Mouse (Mus musculus): Measurements from ENCODE around the gene Wdr95. TPM values are rescaled to one million over a fixed set of nuclear protein-coding genes. Genes with fewer than 3 reads are reported as not detected.

The Wdr95 gene
- polyA plus RNA-seq, 1 experiment: not detected

DNA sequence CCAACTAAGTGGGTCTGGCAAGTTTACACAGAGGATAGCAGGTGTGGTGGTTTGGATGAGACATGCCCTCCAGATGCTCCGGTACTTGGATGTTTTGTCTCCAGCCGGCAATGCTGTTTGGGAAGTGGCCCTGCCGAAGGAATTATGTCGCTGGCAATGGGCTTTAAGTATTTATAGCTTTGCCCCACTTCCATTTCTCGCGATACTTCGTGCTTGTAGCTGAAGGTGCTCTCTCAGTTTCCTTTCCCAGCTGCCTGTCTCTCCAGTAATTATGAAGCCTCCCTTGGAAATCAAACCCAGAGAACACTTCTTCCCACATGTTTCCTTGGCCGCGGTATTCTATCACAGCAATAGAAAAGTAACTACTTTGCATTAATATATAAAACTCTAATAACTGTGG lies 127.2 kb downstream of the Wdr95 start:
- Histone ChIP-seq H3K27ac (ENCODE audit: insufficient read depth, low read depth, low read length) (no peak overlapping the region), H3K4me1 (ENCODE audit: control insufficient read depth, insufficient read depth, low read length) (peaks cover 10% of the 10 kb centered on the region), H3K4me3 (ENCODE audit: insufficient read depth, low read depth, low read length) (no peak overlapping the region)
- 56% methylated on average over 9 of the region's 9 CpGs for WGBS
- TF ChIP-seq CTCF (IDR thresholded peaks at IDR 0.05; ENCODE audit: insufficient read depth, low read depth, low read length) (no peak), POLR2A (IDR thresholded peaks at IDR 0.05; ENCODE audit: insufficient read depth, low read depth, low read length) (no peak)

DNA sequence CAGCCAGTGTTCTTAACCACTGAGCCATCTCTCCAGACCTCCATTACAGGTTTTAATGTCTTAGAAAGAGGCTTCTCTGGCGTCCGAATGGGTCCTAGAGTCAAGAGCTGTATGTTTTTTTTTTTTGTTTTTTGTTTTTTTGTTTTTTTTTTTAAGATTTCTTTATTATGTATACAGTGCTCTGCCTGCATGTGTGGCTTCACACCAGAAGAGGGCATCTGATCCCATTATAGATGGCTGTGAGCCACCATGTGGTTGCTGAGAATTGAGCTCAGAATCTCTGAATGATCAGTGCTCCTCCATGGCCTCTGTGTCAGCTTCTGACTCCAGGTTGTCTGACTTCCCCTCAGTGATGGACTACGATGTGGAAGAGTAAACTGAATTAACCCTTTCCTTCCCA lies 129.5 kb downstream of the Wdr95 start:
- 64% methylated on average over 3 of the region's 3 CpGs for WGBS
- TF ChIP-seq CTCF (IDR thresholded peaks at IDR 0.05; ENCODE audit: insufficient read depth, low read depth, low read length): no peak
- TF ChIP-seq POLR2A (IDR thresholded peaks at IDR 0.05; ENCODE audit: insufficient read depth, low read depth, low read length): no peak

DNA sequence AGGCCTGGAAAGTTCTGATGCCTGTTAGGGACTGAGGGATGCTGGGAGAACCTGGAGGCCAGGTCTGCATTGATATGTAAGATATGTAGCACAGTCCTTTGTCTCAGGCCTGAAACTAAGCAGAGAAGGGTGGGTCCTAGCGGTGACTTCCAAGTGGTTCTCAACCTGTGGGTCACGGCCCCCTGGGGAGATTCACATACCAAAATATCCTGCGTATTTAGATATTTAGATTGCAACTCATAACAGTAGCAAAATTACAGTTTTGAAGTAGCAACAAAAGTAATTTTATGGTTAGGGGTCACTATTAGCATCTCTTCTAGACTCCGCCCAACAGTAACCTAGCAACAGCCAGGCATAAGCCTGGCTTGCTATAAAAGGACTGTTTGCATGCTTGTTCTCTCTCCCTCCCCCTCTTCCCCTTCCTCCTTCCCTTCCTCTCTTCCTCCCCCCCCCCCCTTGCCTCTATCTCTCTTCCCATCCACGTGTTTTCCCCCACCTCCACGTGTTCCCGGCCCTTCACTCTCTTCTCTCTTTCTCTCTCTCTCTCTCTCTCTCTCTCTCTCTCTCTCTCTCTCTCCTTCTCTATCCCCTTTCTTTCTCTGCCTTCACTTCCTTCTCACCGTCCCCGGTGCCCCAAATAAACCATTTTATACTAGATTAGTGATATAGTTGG lies 130.4 kb downstream of the Wdr95 start:
- Histone ChIP-seq H3K27ac (ENCODE audit: insufficient read depth, low read depth, low read length) (no peak overlapping the region), H3K4me3 (ENCODE audit: insufficient read depth, low read depth, low read length) (no peak overlapping the region), H3K4me1 (ENCODE audit: control insufficient read depth, insufficient read depth, low read length) (peaks cover 10% of the 10 kb centered on the region)
- TF ChIP-seq CTCF (IDR thresholded peaks at IDR 0.05; ENCODE audit: insufficient read depth, low read depth, low read length) (no peak), POLR2A (IDR thresholded peaks at IDR 0.05; ENCODE audit: insufficient read depth, low read depth, low read length) (no peak)
- WGBS: 54% methylated on average over 9 of the region's 9 CpGs

More for the DNA sequence above, 129.5 kb downstream of the Wdr95 start:
- Histone ChIP-seq H3K27ac (ENCODE audit: insufficient read depth, low read depth, low read length) (no peak overlapping the region), H3K4me3 (ENCODE audit: insufficient read depth, low read depth, low read length) (no peak overlapping the region), H3K4me1 (ENCODE audit: control insufficient read depth, insufficient read depth, low read length) (peaks cover 10% of the 10 kb centered on the region)

- 72% methylated on average over 9 of the region's 9 CpGs for WGBS
- Histone ChIP-seq H3K4me1 (ENCODE audit: control insufficient read depth, insufficient read depth, low read length) (peaks cover 10% of the 10 kb centered on the region), H3K4me3 (ENCODE audit: insufficient read depth, low read depth, low read length) (no peak overlapping the region), H3K27ac (ENCODE audit: insufficient read depth, low read depth, low read length) (no peak overlapping the region)
- TF ChIP-seq POLR2A (IDR thresholded peaks at IDR 0.05; ENCODE audit: insufficient read depth, low read depth, low read length) (no peak), CTCF (IDR thresholded peaks at IDR 0.05; ENCODE audit: insufficient read depth, low read depth, low read length) (no peak)
Measured at GRCm38 (mm10) chr5:149659414-149659780, 130.9 kb downstream of the Wdr95 start.

GRCm38 (mm10) chr5:149661428-149661827 lies 132.9 kb downstream of the Wdr95 start:
- peaks cover 7% of the 10 kb centered on the region for H3K4me1 ChIP-seq (ENCODE audit: control insufficient read depth, insufficient read depth, low read length)
- H3K4me3 ChIP-seq (ENCODE audit: insufficient read depth, low read depth, low read length): no peak overlapping the region
- WGBS: 85% methylated on average over 6 of the region's 6 CpGs
- H3K27ac ChIP-seq (ENCODE audit: insufficient read depth, low read depth, low read length): no peak overlapping the region
- TF ChIP-seq POLR2A (IDR thresholded peaks at IDR 0.05; ENCODE audit: insufficient read depth, low read depth, low read length): no peak
- TF ChIP-seq CTCF (IDR thresholded peaks at IDR 0.05; ENCODE audit: insufficient read depth, low read depth, low read length): no peak

Other genes starting within 250 kb of the Wdr95 start
- not detected in 2 replicates for gene Medag, start 116.9 kb upstream of the Wdr95 start, polyA plus RNA-seq (2012; ENCODE audit: insufficient read depth, insufficient read length, low replicate concordance, missing spikeins)
- not detected in 2 replicates for gene Tex26, start 89.0 kb upstream of the Wdr95 start, polyA plus RNA-seq (2012; ENCODE audit: insufficient read depth, insufficient read length, low replicate concordance, missing spikeins)
- gene Hsph1, start 107.7 kb downstream of the Wdr95 start, polyA plus RNA-seq (2012; ENCODE audit: insufficient read depth, insufficient read length, low replicate concordance, missing spikeins): 581 TPM in 1 of 2 replicates, not detected in the other
- not detected in 2 replicates for gene B3glct, start 149.6 kb downstream of the Wdr95 start, polyA plus RNA-seq (2012; ENCODE audit: insufficient read depth, insufficient read length, low replicate concordance, missing spikeins)

All from olfactory bulb, adult 2 months (tissue).